ENCODE assay signal across 13 mouse cellular contexts in genomic region chr16:49997040-49997439, GRCm38 (mm10).
DNase-seq lines count a peak whose midpoint lies in the region; ATAC-seq and TF ChIP-seq lines count a peak whose summit lies in the region.
"Had no signal": no experiment of that assay in that cellular context is flagged by ENCODE, and none has a peak within 500 bp of the region (broad histone marks: within the 10 kb centered on the region; RNA-seq: fewer than 3 reads in every experiment).

No protein-coding gene starts in this region.

- peak; percentile 37 for TF ChIP-seq CTCF in stomach, postnatal 0 days (IDR thresholded peaks at IDR 0.05; ENCODE audit: low read depth)

- TF ChIP-seq EP300 in stomach, postnatal 0 days (optimal IDR thresholded peaks at IDR 0.05) = no peak

- H3K4me3 ChIP-seq in intestine, embryonic 16.5 days (ENCODE audit: low read length) = no peak overlapping the region
- no peak overlapping the region for H3K4me3 ChIP-seq in stomach, postnatal 0 days (ENCODE audit: low read depth, low read length)

- H3K27ac ChIP-seq in intestine, embryonic 16.5 days (ENCODE audit: low read length) = no peak overlapping the region
- H3K27ac ChIP-seq in stomach, postnatal 0 days (replicated peaks) = no peak overlapping the region
- H3K27ac ChIP-seq: kidney, postnatal 0 days; macrophage had no signal

- H3K27me3 ChIP-seq in intestine, embryonic 16.5 days (replicated peaks; ENCODE audit: control insufficient read depth, insufficient read depth, low read length) = no peaks in the 10 kb centered on the region
- no peaks in the 10 kb centered on the region for H3K27me3 ChIP-seq in stomach, postnatal 0 days (ENCODE audit: control insufficient read depth, insufficient read depth, low read length)

- WGBS in intestine, embryonic 16.5 days = 91% methylated on average over 7 of the region's 7 CpGs
- WGBS in stomach, postnatal 0 days = 78% methylated on average over 7 of the region's 7 CpGs

- H3K4me1 ChIP-seq in intestine, embryonic 16.5 days (ENCODE audit: control insufficient read depth, insufficient read depth, low read length) = no peaks in the 10 kb centered on the region
- H3K4me1 ChIP-seq in stomach, postnatal 0 days (replicated peaks; ENCODE audit: control insufficient read depth, insufficient read depth) = no peaks in the 10 kb centered on the region

- H3K4me2 ChIP-seq in intestine, embryonic 16.5 days (ENCODE audit: low read depth, low read length) = no peak overlapping the region
- no peak overlapping the region for H3K4me2 ChIP-seq in stomach, postnatal 0 days (replicated peaks; ENCODE audit: low read depth)

- ATAC-seq in intestine, embryonic 16.5 days = peak; percentile 21; the same call in 1 of the 2 replicates
- no peak for ATAC-seq in stomach, postnatal 0 days (ENCODE audit: low FRiP score, low TSS enrichment)

- no peaks in the 10 kb centered on the region for H3K9me3 ChIP-seq in intestine, embryonic 16.5 days (ENCODE audit: control insufficient read depth, low read length)
- H3K9me3 ChIP-seq in stomach, postnatal 0 days (ENCODE audit: control insufficient read depth, low read length) = no peaks in the 10 kb centered on the region

- no peak overlapping the region for H3K9ac ChIP-seq in intestine, embryonic 16.5 days (ENCODE audit: low read depth, low read length)
- no peak overlapping the region for H3K9ac ChIP-seq in stomach, postnatal 0 days (ENCODE audit: low read length)

- DNase-seq in cerebellum, postnatal 14 days = peak; percentile 56 to 69
- no peak for DNase-seq in cerebellum, adult 18-20 months
- peak; percentile 30 for DNase-seq in urinary bladder, postnatal 14 days (ENCODE audit: low spot score)
- DNase-seq in urinary bladder, adult 2 months (ENCODE audit: low spot score) = no peak
- no peak for DNase-seq in stomach, postnatal 0 days (ENCODE audit: low spot score)
- no peak for DNase-seq in neural tube, embryonic 10.5 days (ENCODE audit: extremely low spot score, low spot score)
- no peak for DNase-seq in embryo, embryonic 10.5 days (ENCODE audit: low spot score)
- DNase-seq: adrenal gland, postnatal 25 days; B cell, adult 2 months; cerebellum, adult 9-11 months had no signal

- H3K36me3 ChIP-seq in intestine, embryonic 16.5 days (ENCODE audit: control insufficient read depth, insufficient read depth, low read length) = no peaks in the 10 kb centered on the region
- no peaks in the 10 kb centered on the region for H3K36me3 ChIP-seq in stomach, postnatal 0 days (ENCODE audit: control insufficient read depth, insufficient read depth, low read length)

Comparison
In these comparisons a context has a peak if more than half of its experiments do, and no peak if none do; other contexts are left out.
1. DNase-seq: peak in cerebellum, postnatal 14 days (2 of 2) and urinary bladder, postnatal 14 days (single experiment); none in cerebellum, adult 18-20 months (0 of 2), urinary bladder, adult 2 months (single experiment), stomach, postnatal 0 days (single experiment), neural tube, embryonic 10.5 days (single experiment) and embryo, embryonic 10.5 days (single experiment).